Mouse (Mus musculus): ENCODE data around the gene Adig.

GRCm38 (mm10) chr2:158519800-158520199 is 17.4 kb downstream of the Adig start:
- no peak for TF ChIP-seq CTCF (IDR thresholded peaks at IDR 0.05; ENCODE audit: low read depth)
- no peak for TF ChIP-seq EP300 (IDR thresholded peaks at IDR 0.05; ENCODE audit: low read depth)
